Mouse (Mus musculus) embryonic facial prominence, embryonic 15.5 days (tissue): ENCODE results near the gene Tubgcp4. TPM values are rescaled to one million over a fixed set of nuclear protein-coding genes. Genes with fewer than 3 reads are reported as not detected.
"Not testable (repeated sequence)": the region's sequence is repeated elsewhere in the genome, so short reads cannot be mapped to it uniquely, and the experiment has no call there.

Experiments
- ATAC-seq: fragments of 200-750 bp; cut with Nextera tagmentation; 2 replicates; pipeline ENCODE4 v1.8.0; 2017; ENCODE audit warnings: low read depth, moderate TSS enrichment; ENCODE audit not compliant: insufficient number of reproducible peaks, low FRiP score, low TSS enrichment
- H3K27ac ChIP-seq: fragments of 300-500 bp; sonication (generic); replicated peaks from 2 replicates; pipeline ENCODE4 v1.5.1; 2015; ENCODE audit warnings: mild to moderate bottlenecking, inconsistent platforms
- H3K27me3 ChIP-seq: fragments of 300-500 bp; sonication (generic); 2 replicates; pipeline ENCODE4 v1.6.1; 2015; ENCODE audit warnings: inconsistent platforms
- H3K36me3 ChIP-seq: fragments of 300-500 bp; sonication (generic); 2 replicates; pipeline ENCODE4 v1.6.1; 2015; ENCODE audit warnings: mild to moderate bottlenecking, inconsistent platforms
- H3K4me1 ChIP-seq: fragments of 300-500 bp; sonication (generic); 2 replicates; pipeline ENCODE4 v1.6.1; 2015; ENCODE audit warnings: inconsistent platforms
- H3K4me2 ChIP-seq: fragments of 300-500 bp; sonication (generic); replicated peaks from 2 replicates; pipeline ENCODE4 v1.6.1; 2015; ENCODE audit warnings: mild to moderate bottlenecking, inconsistent platforms
- H3K4me3 ChIP-seq: fragments of 300-500 bp; sonication (generic); replicated peaks from 2 replicates; pipeline ENCODE4 v1.5.1; 2015; ENCODE audit warnings: mild to moderate bottlenecking, inconsistent platforms
- H3K9ac ChIP-seq: fragments of 300-500 bp; sonication (generic); 2 replicates; pipeline ENCODE4 v1.6.1; 2015; ENCODE audit warnings: inconsistent platforms
- H3K9me3 ChIP-seq: fragments of 300-500 bp; sonication (generic); replicated peaks from 2 replicates; pipeline ENCODE4 v1.6.1; 2016; ENCODE audit warnings: inconsistent platforms
- WGBS: fragments of 180-500 bp; shearing (Covaris S2); methylation state at CpG from one replicate; pipeline ENCODE4 v1.1.7; 2015; 5-methylcytosine and 5-hydroxymethylcytosine counted together
- polyA plus RNA-seq: library from polyadenylated mRNA; unstranded; fragments of >200 nt; fragmentation: Nextera tagmentation; extraction: Ambion mirVana; gene quantifications from 2 replicates; pipeline ENCODE4 v1.2.1, GENCODE M21; 2015

Tubgcp4 gene
- 49.7 and 54.7 TPM in 2 replicates for polyA plus RNA-seq

- H3K27me3 ChIP-seq, result no peaks in the 10 kb centered on the region
- ATAC-seq, result peak; percentile 55
- peaks cover 20% of the 10 kb centered on the region for H3K4me1 ChIP-seq
- H3K9ac ChIP-seq, result peak within 1 kb of the TSS; percentile 61
- peak within 1 kb of the TSS; percentile 95 for H3K4me3 ChIP-seq
- H3K4me2 ChIP-seq, result peak within 1 kb of the TSS; percentile 73
- H3K9me3 ChIP-seq, result no peaks in the 10 kb centered on the region
- under 1% methylated on average over 38 of the region's 38 CpGs for WGBS
- peak within 1 kb of the TSS; percentile 92 for H3K27ac ChIP-seq
- peaks cover 26% of the 10 kb centered on the region for H3K36me3 ChIP-seq
Observed at GRCm38 (mm10) chr2:121170481-121170971, at the start of gene Tubgcp4. Gene Tubgcp4, plus strand, starts transcription at chr2:121170654.

GRCm38 (mm10) chr2:121126302-121126701 lies 44.2 kb upstream of the Tubgcp4 start:
- H3K27ac ChIP-seq, H3K9ac ChIP-seq, H3K9me3 ChIP-seq, H3K27me3 ChIP-seq, ATAC-seq, H3K4me2 ChIP-seq, H3K36me3 ChIP-seq, H3K4me1 ChIP-seq, H3K4me3 ChIP-seq: not testable (repeated sequence)
- 90% methylated on average over 5 of the region's 5 CpGs for WGBS

- Histone ChIP-seq H3K9me3 (no peaks in the 10 kb centered on the region), H3K4me1 (no peaks in the 10 kb centered on the region), H3K27ac (no peak overlapping the region), H3K9ac (no peak overlapping the region), H3K36me3 (no peaks in the 10 kb centered on the region), H3K27me3 (no peaks in the 10 kb centered on the region), H3K4me2 (no peak overlapping the region), H3K4me3 (no peak overlapping the region)
- 77% methylated on average over 1 of the region's 1 CpGs for WGBS
- ATAC-seq, result no peak
Observed at GRCm38 (mm10) chr2:121127536-121127935, 42.9 kb upstream of the Tubgcp4 start.

GRCm38 (mm10) chr2:121128865-121129620 lies 41.4 kb upstream of the Tubgcp4 start:
- 55% methylated on average over 9 of the region's 9 CpGs for WGBS
- Histone ChIP-seq H3K4me1 (no peaks in the 10 kb centered on the region), H3K27ac (no peak overlapping the region), H3K4me2 (no peak overlapping the region), H3K27me3 (no peaks in the 10 kb centered on the region), H3K36me3 (no peaks in the 10 kb centered on the region), H3K4me3 (no peak overlapping the region), H3K9ac (no peak overlapping the region), H3K9me3 (no peaks in the 10 kb centered on the region)
- no peak for ATAC-seq

- H3K9me3 ChIP-seq, result no peaks in the 10 kb centered on the region
- H3K27me3 ChIP-seq, result no peaks in the 10 kb centered on the region
- no peak for ATAC-seq
- H3K27ac ChIP-seq, result no peak overlapping the region
- no peak overlapping the region for H3K4me2 ChIP-seq
- WGBS, result 63% methylated on average over 1 of the region's 1 CpGs
- no peak overlapping the region for H3K9ac ChIP-seq
- no peaks in the 10 kb centered on the region for H3K36me3 ChIP-seq
- no peaks in the 10 kb centered on the region for H3K4me1 ChIP-seq
- no peak overlapping the region for H3K4me3 ChIP-seq
Observed at GRCm38 (mm10) chr2:121132822-121133221, 37.6 kb upstream of the Tubgcp4 start.

- no peak for ATAC-seq
- Histone ChIP-seq H3K9ac (no peak overlapping the region), H3K27ac (no peak overlapping the region), H3K27me3 (no peaks in the 10 kb centered on the region), H3K4me3 (no peak overlapping the region), H3K4me2 (no peak overlapping the region), H3K9me3 (no peaks in the 10 kb centered on the region), H3K36me3 (peaks cover 9% of the 10 kb centered on the region), H3K4me1 (peaks cover 19% of the 10 kb centered on the region)
- 90% methylated on average over 4 of the region's 4 CpGs for WGBS
Observed at GRCm38 (mm10) chr2:121137371-121137770, 33.1 kb upstream of the Tubgcp4 start.

GRCm38 (mm10) chr2:121139266-121140017 lies 31.0 kb upstream of the Tubgcp4 start:
- peaks cover 19% of the 10 kb centered on the region for H3K4me1 ChIP-seq
- H3K27ac ChIP-seq, result peak overlapping the region; percentile 100
- H3K36me3 ChIP-seq, result peaks cover 11% of the 10 kb centered on the region
- H3K9me3 ChIP-seq, result no peaks in the 10 kb centered on the region
- H3K4me3 ChIP-seq, result peak overlapping the region; percentile 73
- peak overlapping the region; percentile 94 for H3K4me2 ChIP-seq
- peak overlapping the region; percentile 84 for H3K9ac ChIP-seq
- ATAC-seq, result no peak
- no peaks in the 10 kb centered on the region for H3K27me3 ChIP-seq
- WGBS, result 50% methylated on average over 29 of the region's 29 CpGs

- Histone ChIP-seq H3K4me2 (peak within 1 kb of the TSS; percentile 94), H3K36me3 (peaks cover 19% of the 10 kb centered on the region), H3K9me3 (no peaks in the 10 kb centered on the region), H3K27ac (peak within 1 kb of the TSS; percentile 100), H3K9ac (peak within 1 kb of the TSS; percentile 84), H3K27me3 (no peaks in the 10 kb centered on the region), H3K4me3 (peak within 1 kb of the TSS; percentile 73), H3K4me1 (peaks cover 19% of the 10 kb centered on the region)
- WGBS, result under 1% methylated on average over 87 of the region's 87 CpGs
- ATAC-seq, result peak; percentile 95
Observed at GRCm38 (mm10) chr2:121140018-121140882, 30.2 kb upstream of the Tubgcp4 start, which contains the start of the genes Adal and Lcmt2. Gene Adal, plus strand, starts transcription at chr2:121140428. Gene Lcmt2, minus strand, starts transcription at chr2:121140653.

- H3K27me3 ChIP-seq, result no peaks in the 10 kb centered on the region
- H3K36me3 ChIP-seq, result peaks cover 27% of the 10 kb centered on the region
- H3K27ac ChIP-seq, result peak overlapping the region; percentile 100
- peaks cover 19% of the 10 kb centered on the region for H3K4me1 ChIP-seq
- H3K4me2 ChIP-seq, result peak overlapping the region; percentile 94
- H3K9ac ChIP-seq, result peak overlapping the region; percentile 57
- 66% methylated on average over 16 of the region's 16 CpGs for WGBS
- H3K9me3 ChIP-seq, result no peaks in the 10 kb centered on the region
- ATAC-seq, result no peak
- peak overlapping the region; percentile 73 for H3K4me3 ChIP-seq
Observed at GRCm38 (mm10) chr2:121141216-121142035, 29.0 kb upstream of the Tubgcp4 start.

- Histone ChIP-seq H3K27ac (no peak overlapping the region), H3K9ac (no peak overlapping the region), H3K27me3 (no peaks in the 10 kb centered on the region), H3K9me3 (no peaks in the 10 kb centered on the region), H3K4me2 (no peak overlapping the region), H3K4me3 (no peak overlapping the region), H3K4me1 (peaks cover 19% of the 10 kb centered on the region), H3K36me3 (peaks cover 27% of the 10 kb centered on the region)
- WGBS, result 60% methylated on average over 2 of the region's 2 CpGs
- no peak for ATAC-seq
Observed at GRCm38 (mm10) chr2:121142415-121142814, 28.0 kb upstream of the Tubgcp4 start.
